8 mouse cellular contexts compared by ENCODE assay signal in the genomic region with DNA sequence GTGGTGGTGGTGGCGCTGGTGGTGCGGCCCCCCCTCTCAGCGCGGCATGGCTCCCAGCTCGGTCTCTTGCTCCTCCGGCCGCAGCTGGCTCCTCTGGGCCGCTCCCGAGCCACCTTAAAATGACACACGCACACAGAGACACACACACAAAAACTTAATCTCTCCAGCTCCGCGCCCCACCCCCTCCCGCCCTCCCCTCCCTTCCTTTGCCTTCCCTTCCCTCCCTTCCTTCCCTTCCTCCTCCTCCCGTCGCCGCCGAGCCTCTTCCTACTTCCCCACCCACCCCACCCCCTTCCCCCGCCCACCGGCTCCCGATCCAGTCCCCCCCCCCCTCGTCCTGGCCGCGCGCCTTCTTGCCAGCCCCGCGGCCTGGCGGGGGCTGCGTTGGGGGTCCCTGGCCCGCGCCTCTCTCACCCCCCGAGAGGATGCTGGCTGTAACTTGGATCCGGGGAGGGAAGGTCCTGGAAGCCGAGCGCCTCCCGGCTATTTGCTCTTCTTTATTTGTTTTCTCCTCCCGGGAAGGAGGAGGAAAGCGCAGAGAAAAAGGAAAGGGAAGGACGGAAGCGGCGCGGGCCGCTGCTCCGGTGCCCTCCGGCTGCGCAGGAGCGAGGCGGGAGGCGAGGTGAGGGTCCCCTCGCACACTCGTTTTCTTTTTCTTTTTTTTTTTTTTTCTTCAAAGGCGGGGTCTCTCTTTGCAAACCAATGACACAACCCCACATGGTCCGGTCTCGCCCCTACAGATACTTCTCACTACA. TPM values are rescaled to one million over a fixed set of nuclear protein-coding genes. Genes with fewer than 3 reads are reported as not detected.
DNase-seq lines count a peak whose midpoint lies in the region; ATAC-seq and TF ChIP-seq lines count a peak whose summit lies in the region.

A gene (minus strand): TSS at position 107 of the 755 bp plus-strand sequence.

- DNase-seq in 3T3-L1 (ENCODE audit: low read depth, low spot score) = peak; percentile 77
- peak; percentile 83 for DNase-seq in adrenal gland, postnatal 10 days
- peak; percentile 90 for DNase-seq in kidney, postnatal 0 days (ENCODE audit: low spot score)
- peak; percentile 69 for DNase-seq in urinary bladder, postnatal 14 days (ENCODE audit: low spot score)

- H3ac ChIP-seq in myocyte (ENCODE audit: control insufficient read depth, insufficient read length) = peak within 1 kb of the TSS; percentile 86

- H3K9me3 ChIP-seq in embryonic facial prominence, embryonic 12.5 days = no peaks in the 10 kb centered on the region
- H3K9me3 ChIP-seq in heart, embryonic 11.5 days (replicated peaks; ENCODE audit: control insufficient read depth, low read length) = no peaks in the 10 kb centered on the region
- H3K9me3 ChIP-seq in kidney, postnatal 0 days (replicated peaks; ENCODE audit: low read length) = no peaks in the 10 kb centered on the region
- H3K9me3 ChIP-seq in liver, embryonic 12.5 days (replicated peaks) = no peaks in the 10 kb centered on the region

- peaks cover 28% of the 10 kb centered on the region for H3K4me1 ChIP-seq in embryonic facial prominence, embryonic 12.5 days
- H3K4me1 ChIP-seq in heart, embryonic 11.5 days (ENCODE audit: control insufficient read depth, insufficient read depth, low read length) = peaks cover 22% of the 10 kb centered on the region
- peaks cover 13% of the 10 kb centered on the region; the same call in 1 of the 2 replicates for H3K4me1 ChIP-seq in kidney, postnatal 0 days (replicated peaks; ENCODE audit: insufficient read depth, low read length)
- H3K4me1 ChIP-seq in liver, embryonic 12.5 days = peaks cover 39% of the 10 kb centered on the region

- peak within 1 kb of the TSS; percentile 86 for H3K4me3 ChIP-seq in embryonic facial prominence, embryonic 12.5 days
- peak within 1 kb of the TSS; percentile 93 for H3K4me3 ChIP-seq in heart, embryonic 11.5 days (ENCODE audit: low read depth, low read length)
- peak within 1 kb of the TSS; percentile 94 for H3K4me3 ChIP-seq in kidney, postnatal 0 days (replicated peaks; ENCODE audit: low read depth, low read length)
- peak within 1 kb of the TSS; percentile 73 for H3K4me3 ChIP-seq in liver, embryonic 12.5 days
- H3K4me3 ChIP-seq in myocyte = peak within 1 kb of the TSS; percentile 45

- peak within 1 kb of the TSS; percentile 89 for H3K4me2 ChIP-seq in embryonic facial prominence, embryonic 12.5 days (replicated peaks)
- peak within 1 kb of the TSS; percentile 76 for H3K4me2 ChIP-seq in heart, embryonic 11.5 days
- peak within 1 kb of the TSS; percentile 81 for H3K4me2 ChIP-seq in kidney, postnatal 0 days (ENCODE audit: low read length)
- peak within 1 kb of the TSS; percentile 98 for H3K4me2 ChIP-seq in liver, embryonic 12.5 days
- peak within 1 kb of the TSS; percentile 86 for H3K4me2 ChIP-seq in myocyte (ENCODE audit: low read depth)

- 0 out of 2 replicates have a peak, but pooled peaks cover 3% of the 10 kb centered on the region for H3K27me3 ChIP-seq in embryonic facial prominence, embryonic 12.5 days
- H3K27me3 ChIP-seq in heart, embryonic 11.5 days (ENCODE audit: control insufficient read depth, insufficient read depth, low read length) = no peaks in the 10 kb centered on the region
- no peaks in the 10 kb centered on the region for H3K27me3 ChIP-seq in kidney, postnatal 0 days (ENCODE audit: insufficient read depth, low read length)
- peaks cover 51% of the 10 kb centered on the region for H3K27me3 ChIP-seq in liver, embryonic 12.5 days (replicated peaks)
- no peaks in the 10 kb centered on the region for H3K27me3 ChIP-seq in myocyte (ENCODE audit: control insufficient read depth, insufficient read depth, insufficient read length)

- TF ChIP-seq POLR2A in myocyte (IDR thresholded peaks at IDR 0.05; ENCODE audit: insufficient read length, low read depth) = peak; percentile 58

- WGBS in embryonic facial prominence, embryonic 12.5 days = under 1% methylated on average over 38 of the region's 53 CpGs
- under 1% methylated on average over 28 of the region's 53 CpGs for WGBS in heart, embryonic 11.5 days (ENCODE audit: insufficient replicate concordance)
- WGBS in kidney, postnatal 0 days = under 1% methylated on average over 36 of the region's 53 CpGs
- 3% methylated on average over 32 of the region's 53 CpGs for WGBS in liver, embryonic 12.5 days (ENCODE audit: insufficient replicate concordance)

- peaks cover 32% of the 10 kb centered on the region for H3K79me2 ChIP-seq in myocyte (ENCODE audit: control insufficient read depth, insufficient read depth)

- H3K27ac ChIP-seq in embryonic facial prominence, embryonic 12.5 days = peak within 1 kb of the TSS; percentile 99
- H3K27ac ChIP-seq in heart, embryonic 11.5 days (ENCODE audit: low read depth, low read length) = peak within 1 kb of the TSS; percentile 99
- peak within 1 kb of the TSS; percentile 98 for H3K27ac ChIP-seq in kidney, postnatal 0 days
- H3K27ac ChIP-seq in liver, embryonic 12.5 days = peak within 1 kb of the TSS; percentile 88

- ATAC-seq in embryonic facial prominence, embryonic 12.5 days (ENCODE audit: insufficient number of reproducible peaks, insufficient read depth, low FRiP score, low TSS enrichment) = peak; percentile 50
- peak; percentile 51 for ATAC-seq in heart, embryonic 11.5 days (replicated peaks; ENCODE audit: insufficient number of reproducible peaks, low FRiP score, low TSS enrichment)
- peak; percentile 65 for ATAC-seq in kidney, postnatal 0 days (replicated peaks; ENCODE audit: low FRiP score, low read depth)
- peak; percentile 49 for ATAC-seq in liver, embryonic 12.5 days

- H3K9ac ChIP-seq in embryonic facial prominence, embryonic 12.5 days = peak within 1 kb of the TSS; percentile 99
- peak within 1 kb of the TSS; percentile 91 for H3K9ac ChIP-seq in heart, embryonic 11.5 days (ENCODE audit: low read depth, low read length)
- peak within 1 kb of the TSS; percentile 95 for H3K9ac ChIP-seq in kidney, postnatal 0 days (ENCODE audit: low read depth, low read length)
- H3K9ac ChIP-seq in liver, embryonic 12.5 days = peak within 1 kb of the TSS; percentile 82

- H3K36me3 ChIP-seq in embryonic facial prominence, embryonic 12.5 days = no peaks in the 10 kb centered on the region
- no peaks in the 10 kb centered on the region for H3K36me3 ChIP-seq in heart, embryonic 11.5 days (ENCODE audit: control insufficient read depth, insufficient read depth, low read length)
- H3K36me3 ChIP-seq in kidney, postnatal 0 days (ENCODE audit: insufficient read depth, low read length) = no peaks in the 10 kb centered on the region
- H3K36me3 ChIP-seq in liver, embryonic 12.5 days = no peaks in the 10 kb centered on the region
- H3K36me3 ChIP-seq in myocyte (ENCODE audit: control insufficient read depth, insufficient read depth) = no peaks in the 10 kb centered on the region

- no peak for TF ChIP-seq CTCF in kidney, postnatal 0 days (IDR thresholded peaks at IDR 0.05; ENCODE audit: low read depth)

TF ChIP-seq in myocyte, 11 proteins besides CTCF, POLR2A, EP300 and RAD21:
- TF ChIP-seq POLR2AphosphoS2 (IDR thresholded peaks at IDR 0.05; ENCODE audit: insufficient read length, low read depth) (peak; percentile 63), MYOG (IDR thresholded peaks at IDR 0.05; ENCODE audit: control insufficient read depth in 1 of 3, insufficient read depth in 1 of 3, insufficient read length in 2 of 3, low read depth in 2 of 3) (peak in 1 of 3 experiments; percentile 18), MYOD1 (IDR thresholded peaks at IDR 0.05; ENCODE audit: control insufficient read depth in 1 of 3, insufficient read length in 2 of 3, low read depth in 2 of 3) (no peak), TCF12 (IDR thresholded peaks at IDR 0.05; ENCODE audit: insufficient read depth, poor library complexity, severe bottlenecking) (no peak)

RNA-seq across cellular contexts. Expression of the gene that starts here (rescaled TPM):
- total RNA-seq in adrenal gland, postnatal 10 days (2021) = 100 to 1,000 TPM; 128 to 169 TPM
- polyA plus RNA-seq in embryonic facial prominence, embryonic 12.5 days (2016; fragmentation: Nextera tagmentation; extraction: Ambion mirVana) = 121 and 122 TPM in 2 replicates
- 24.9 and 27.0 TPM in 2 replicates for polyA plus RNA-seq in heart, embryonic 11.5 days (2014; fragmentation: Nextera tagmentation; extraction: Ambion mirVana)
- polyA plus RNA-seq in kidney, postnatal 0 days (2015; fragmentation: Nextera tagmentation; extraction: Ambion mirVana) = 79.8 and 88.6 TPM in 2 replicates
- 17.8 and 18.5 TPM in 2 replicates for polyA plus RNA-seq in liver, embryonic 12.5 days (2016; fragmentation: Nextera tagmentation; extraction: Ambion mirVana)
- 0.17 TPM for polyA plus RNA-seq in myocyte (2012; fragmentation: generic; extraction: Trizol)

Comparison
In these comparisons a context has a peak if more than half of its experiments do, and no peak if none do; other contexts are left out.
1. Peak in every context shown above with its lines: DNase-seq, ATAC-seq, H3K4me3 ChIP-seq and H3K27ac ChIP-seq.
2. RNA of the gene that starts here (polyA plus RNA-seq): 121 to 122 TPM in embryonic facial prominence, embryonic 12.5 days, 79.8 to 88.6 TPM in kidney, postnatal 0 days, 24.9 to 27.0 TPM in heart, embryonic 11.5 days and 17.8 to 18.5 TPM in liver, embryonic 12.5 days; 0.17 TPM in myocyte (single experiment); every median in the first group is over 10 times any median in the second.